Comparison of ENCODE assay signal across 9 mouse cellular contexts in the genomic region with DNA sequence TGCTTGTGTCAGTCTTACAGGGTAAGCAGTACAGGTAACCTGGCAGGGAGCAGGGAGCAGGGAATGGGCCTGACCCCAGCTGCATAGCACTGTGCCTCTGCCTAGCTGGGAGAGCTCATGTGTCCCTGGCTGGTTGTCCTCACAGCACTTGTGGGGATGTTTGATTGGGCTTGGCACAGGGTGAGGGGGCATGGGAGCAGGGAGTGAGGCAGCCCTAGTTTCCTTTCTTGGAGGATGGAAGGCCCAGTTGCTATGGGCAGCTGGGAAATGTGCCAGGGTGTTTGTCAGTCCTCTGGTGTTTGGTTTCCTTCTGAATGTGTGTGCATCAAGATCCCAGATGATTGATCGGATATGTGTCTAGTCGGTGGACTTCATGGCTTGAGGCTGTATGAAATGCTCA. TPM values are rescaled to one million over a fixed set of nuclear protein-coding genes. Genes with fewer than 3 reads are reported as not detected.
DNase-seq lines count a peak whose midpoint lies in the region; ATAC-seq and TF ChIP-seq lines count a peak whose summit lies in the region.
"Had no signal": no experiment of that assay in that cellular context is flagged by ENCODE, and none has a peak within 500 bp of the region (broad histone marks: within the 10 kb centered on the region; RNA-seq: fewer than 3 reads in every experiment).

No protein-coding gene starts in this region.

- H3K36me3 ChIP-seq in heart, embryonic 13.5 days = peaks cover 16% of the 10 kb centered on the region
- no peaks in the 10 kb centered on the region for H3K36me3 ChIP-seq in forebrain, postnatal 0 days (ENCODE audit: insufficient read depth)

- no peak overlapping the region for H3K4me2 ChIP-seq in heart, embryonic 13.5 days
- no peak overlapping the region for H3K4me2 ChIP-seq in forebrain, postnatal 0 days (ENCODE audit: low read depth)
- H3K4me2 ChIP-seq: embryonic facial prominence, embryonic 13.5 days had no signal

- peaks cover 86% of the 10 kb centered on the region for H3K4me1 ChIP-seq in heart, embryonic 13.5 days
- peaks cover 29% of the 10 kb centered on the region for H3K4me1 ChIP-seq in forebrain, postnatal 0 days (ENCODE audit: insufficient read depth)

- no peak overlapping the region for H3K4me3 ChIP-seq in heart, embryonic 13.5 days
- H3K4me3 ChIP-seq in forebrain, postnatal 0 days (ENCODE audit: low read depth, low read length) = no peak overlapping the region
- H3K4me3 ChIP-seq: embryonic facial prominence, embryonic 13.5 days had no signal

- no peak for ATAC-seq in heart, embryonic 13.5 days (ENCODE audit: extremely low read depth, insufficient number of reproducible peaks, low FRiP score, low TSS enrichment)
- ATAC-seq in forebrain, postnatal 0 days = peak; percentile 79

- no peak for TF ChIP-seq CTCF in forebrain, postnatal 0 days (IDR thresholded peaks at IDR 0.05; ENCODE audit: low read depth)

- H3K27ac ChIP-seq in heart, embryonic 13.5 days (replicated peaks) = peak overlapping the region; percentile 48
- H3K27ac ChIP-seq in forebrain, postnatal 0 days (ENCODE audit: low read depth, low read length) = no peak overlapping the region
- H3K27ac ChIP-seq: embryonic facial prominence, embryonic 13.5 days had no signal

- no peaks in the 10 kb centered on the region for H3K27me3 ChIP-seq in heart, embryonic 13.5 days (replicated peaks)
- H3K27me3 ChIP-seq in forebrain, postnatal 0 days (ENCODE audit: insufficient read depth, low read length) = no peaks in the 10 kb centered on the region
- H3K27me3 ChIP-seq: embryonic facial prominence, embryonic 13.5 days had no signal

- peaks cover 5% of the 10 kb centered on the region; the same call in 1 of the 2 replicates for H3K9me3 ChIP-seq in heart, embryonic 13.5 days
- H3K9me3 ChIP-seq in forebrain, postnatal 0 days (ENCODE audit: low read length) = no peaks in the 10 kb centered on the region

- no peak for DNase-seq in heart, postnatal 4 days
- peak; percentile 87 for DNase-seq in adipocyte (ENCODE audit: low spot score)
- peak; percentile 45 for DNase-seq in forebrain, postnatal 0 days
- DNase-seq in lung, postnatal 10 days = peak; percentile 79
- DNase-seq in thymus, postnatal 14 days = no peak
- no peak for DNase-seq in thymus, postnatal 10 days (ENCODE audit: low spot score in 2 of 2)
- DNase-seq in kidney, adult 18-20 months = no peak

- WGBS in heart, embryonic 13.5 days = 74% methylated on average over 2 of the region's 2 CpGs
- WGBS in forebrain, postnatal 0 days = 59% methylated on average over 2 of the region's 2 CpGs

- H3K9ac ChIP-seq in heart, embryonic 13.5 days = 0 out of 2 replicates have a peak overlapping the region, but pooled peaks have one; percentile 45
- H3K9ac ChIP-seq in forebrain, postnatal 0 days = 0 out of 2 replicates have a peak overlapping the region, but pooled peaks have one; percentile 18
- H3K9ac ChIP-seq: embryonic facial prominence, embryonic 13.5 days had no signal

RNA-seq across cellular contexts. Expression of gene Rgs12, which starts 7.8 kb away (rescaled TPM):
- polyA plus RNA-seq in heart, embryonic 13.5 days (2015; fragmentation: Nextera tagmentation; extraction: Ambion mirVana) = 28.9 and 30.7 TPM in 2 replicates
- 10 to 100 TPM; 49.8 to 60.4 TPM for total RNA-seq in heart, postnatal 4 days (2021)
- total RNA-seq in forebrain, postnatal 0 days (2014; rRNA removed) = 60.0 and 73.8 TPM in 2 replicates
- 32.3 and 34.5 TPM in 2 replicates for polyA plus RNA-seq in forebrain, postnatal 0 days (2015; fragmentation: Nextera tagmentation; extraction: Ambion mirVana)

RNA-seq across cellular contexts. Expression of gene Msantd1, which starts 49.2 kb away (rescaled TPM):
- 0.52 TPM in 1 of 2 replicates, not detected in the other for polyA plus RNA-seq in heart, embryonic 13.5 days (2015; fragmentation: Nextera tagmentation; extraction: Ambion mirVana)
- under 1 TPM; 0.19 to 0.90 TPM for total RNA-seq in heart, postnatal 4 days (2021)
- total RNA-seq in forebrain, postnatal 0 days (2014; rRNA removed) = 14.5 and 27.3 TPM in 2 replicates
- polyA plus RNA-seq in forebrain, postnatal 0 days (2015; fragmentation: Nextera tagmentation; extraction: Ambion mirVana) = 13.0 and 14.8 TPM in 2 replicates

Comparison
In these comparisons a context has a peak if more than half of its experiments do, and no peak if none do; other contexts are left out.
1. DNase-seq: peak in adipocyte (single experiment), forebrain, postnatal 0 days (single experiment) and lung, postnatal 10 days (single experiment); none in heart, postnatal 4 days (single experiment), thymus, postnatal 14 days (single experiment), thymus, postnatal 10 days (0 of 2) and kidney, adult 18-20 months (single experiment).